Mouse (Mus musculus) intestine, embryonic 15.5 days (tissue): Measurements from ENCODE around the gene Igsf21. TPM values are rescaled to one million over a fixed set of nuclear protein-coding genes. Genes with fewer than 3 reads are reported as not detected.

Source experiments
- ATAC-seq: fragments of 200-750 bp; cut with Nextera tagmentation; 2 replicates; pipeline ENCODE4 v1.8.0; 2017; ENCODE audit warnings: moderate TSS enrichment, moderate library complexity
- H3K27ac ChIP-seq: fragments of 300-500 bp; sonication (generic); 2 replicates; pipeline ENCODE4 v1.5.1; 2015; ENCODE audit warnings: mild to moderate bottlenecking, inconsistent platforms
- H3K27me3 ChIP-seq: fragments of 300-500 bp; sonication (generic); replicated peaks from 2 replicates; pipeline ENCODE4 v1.6.1; 2015; ENCODE audit warnings: inconsistent platforms
- H3K36me3 ChIP-seq: fragments of 300-500 bp; sonication (generic); 2 replicates; pipeline ENCODE4 v1.6.1; 2015; ENCODE audit warnings: inconsistent platforms
- H3K4me1 ChIP-seq: fragments of 300-500 bp; sonication (generic); replicated peaks from 2 replicates; pipeline ENCODE4 v1.6.1; 2015; ENCODE audit warnings: inconsistent platforms
- H3K4me2 ChIP-seq: fragments of 300-500 bp; sonication (generic); replicated peaks from 2 replicates; pipeline ENCODE4 v1.6.1; 2015; ENCODE audit warnings: mild to moderate bottlenecking, inconsistent platforms
- H3K4me3 ChIP-seq: fragments of 300-500 bp; sonication (generic); replicated peaks from 2 replicates; pipeline ENCODE4 v1.5.1; 2015; ENCODE audit warnings: inconsistent platforms
- H3K9ac ChIP-seq: fragments of 300-500 bp; sonication (generic); 2 replicates; pipeline ENCODE4 v1.6.1; 2015; ENCODE audit warnings: inconsistent platforms
- H3K9me3 ChIP-seq: fragments of 300-500 bp; sonication (generic); 2 replicates; pipeline ENCODE4 v1.6.1; 2016; ENCODE audit warnings: inconsistent platforms
- WGBS: fragments of 180-500 bp; shearing (Covaris S2); methylation state at CpG from one replicate; pipeline ENCODE4 v1.1.7; 2015; 5-methylcytosine and 5-hydroxymethylcytosine counted together
- polyA plus RNA-seq: library from polyadenylated mRNA; unstranded; fragments of >200 nt; fragmentation: Nextera tagmentation; extraction: Ambion mirVana; gene quantifications from 2 replicates; pipeline ENCODE4 v1.2.1, GENCODE M21; 2015

Igsf21 gene
- polyA plus RNA-seq, 1 experiment from 2014 or later, result 1.3 TPM

GRCm38 (mm10) chr4:140100141-140100540 lies 146.4 kb downstream of the Igsf21 start:
- Histone ChIP-seq H3K4me3 (no peak overlapping the region), H3K9me3 (no peaks in the 10 kb centered on the region), H3K4me2 (no peak overlapping the region), H3K4me1 (0 out of 2 replicates have a peak, but pooled peaks cover 6% of the 10 kb centered on the region), H3K27me3 (peaks cover 14% of the 10 kb centered on the region), H3K36me3 (no peaks in the 10 kb centered on the region), H3K27ac (no peak overlapping the region), H3K9ac (no peak overlapping the region)
- ATAC-seq, result no peak
- 79% methylated on average over 1 of the region's 1 CpGs for WGBS

- ATAC-seq, result no peak
- no peak overlapping the region for H3K4me3 ChIP-seq
- no peak overlapping the region for H3K4me2 ChIP-seq
- H3K4me1 ChIP-seq, result no peaks in the 10 kb centered on the region
- H3K9me3 ChIP-seq, result no peaks in the 10 kb centered on the region
- no peak overlapping the region for H3K27ac ChIP-seq
- H3K27me3 ChIP-seq, result no peaks in the 10 kb centered on the region
- no peaks in the 10 kb centered on the region for H3K36me3 ChIP-seq
- 75% methylated on average over 2 of the region's 2 CpGs for WGBS
- no peak overlapping the region for H3K9ac ChIP-seq
Observed at GRCm38 (mm10) chr4:140096283-140096682, 150.3 kb downstream of the Igsf21 start.

- H3K9me3 ChIP-seq, result no peaks in the 10 kb centered on the region
- no peak overlapping the region for H3K4me3 ChIP-seq
- no peak overlapping the region for H3K27ac ChIP-seq
- H3K4me2 ChIP-seq, result no peak overlapping the region
- no peaks in the 10 kb centered on the region for H3K4me1 ChIP-seq
- 40% methylated on average over 2 of the region's 2 CpGs for WGBS
- H3K9ac ChIP-seq, result no peak overlapping the region
- no peaks in the 10 kb centered on the region for H3K27me3 ChIP-seq
- H3K36me3 ChIP-seq, result no peaks in the 10 kb centered on the region
- no peak for ATAC-seq
Observed at GRCm38 (mm10) chr4:140094835-140095234, 151.7 kb downstream of the Igsf21 start.

- Histone ChIP-seq H3K27ac (no peak overlapping the region), H3K9ac (no peak overlapping the region), H3K36me3 (no peaks in the 10 kb centered on the region), H3K4me1 (no peaks in the 10 kb centered on the region), H3K9me3 (no peaks in the 10 kb centered on the region), H3K27me3 (no peaks in the 10 kb centered on the region), H3K4me2 (no peak overlapping the region), H3K4me3 (no peak overlapping the region)
- ATAC-seq, result no peak
- 64% methylated on average over 11 of the region's 11 CpGs for WGBS
Observed at GRCm38 (mm10) chr4:140092367-140092766, 154.2 kb downstream of the Igsf21 start.

GRCm38 (mm10) chr4:140091693-140092092 lies 154.9 kb downstream of the Igsf21 start:
- Histone ChIP-seq H3K9ac (no peak overlapping the region), H3K36me3 (no peaks in the 10 kb centered on the region), H3K4me3 (no peak overlapping the region), H3K27ac (no peak overlapping the region), H3K27me3 (no peaks in the 10 kb centered on the region), H3K4me1 (no peaks in the 10 kb centered on the region), H3K4me2 (no peak overlapping the region), H3K9me3 (no peaks in the 10 kb centered on the region)
- ATAC-seq, result no peak
- 65% methylated on average over 3 of the region's 3 CpGs for WGBS

GRCm38 (mm10) chr4:140089676-140090075 lies 156.9 kb downstream of the Igsf21 start:
- WGBS, result 91% methylated on average over 4 of the region's 4 CpGs
- H3K4me1 ChIP-seq, result no peaks in the 10 kb centered on the region
- H3K9me3 ChIP-seq, result no peaks in the 10 kb centered on the region
- H3K36me3 ChIP-seq, result no peaks in the 10 kb centered on the region
- H3K4me2 ChIP-seq, result no peak overlapping the region
- no peak for ATAC-seq
- no peak overlapping the region for H3K9ac ChIP-seq
- no peak overlapping the region for H3K4me3 ChIP-seq
- no peaks in the 10 kb centered on the region for H3K27me3 ChIP-seq
- H3K27ac ChIP-seq, result no peak overlapping the region

GRCm38 (mm10) chr4:140088711-140089440 lies 157.7 kb downstream of the Igsf21 start:
- no peaks in the 10 kb centered on the region for H3K27me3 ChIP-seq
- no peak overlapping the region for H3K4me2 ChIP-seq
- no peaks in the 10 kb centered on the region for H3K4me1 ChIP-seq
- 77% methylated on average over 12 of the region's 12 CpGs for WGBS
- H3K9ac ChIP-seq, result no peak overlapping the region
- ATAC-seq, result no peak
- no peak overlapping the region for H3K27ac ChIP-seq
- no peaks in the 10 kb centered on the region for H3K9me3 ChIP-seq
- H3K36me3 ChIP-seq, result no peaks in the 10 kb centered on the region
- no peak overlapping the region for H3K4me3 ChIP-seq

DNA sequence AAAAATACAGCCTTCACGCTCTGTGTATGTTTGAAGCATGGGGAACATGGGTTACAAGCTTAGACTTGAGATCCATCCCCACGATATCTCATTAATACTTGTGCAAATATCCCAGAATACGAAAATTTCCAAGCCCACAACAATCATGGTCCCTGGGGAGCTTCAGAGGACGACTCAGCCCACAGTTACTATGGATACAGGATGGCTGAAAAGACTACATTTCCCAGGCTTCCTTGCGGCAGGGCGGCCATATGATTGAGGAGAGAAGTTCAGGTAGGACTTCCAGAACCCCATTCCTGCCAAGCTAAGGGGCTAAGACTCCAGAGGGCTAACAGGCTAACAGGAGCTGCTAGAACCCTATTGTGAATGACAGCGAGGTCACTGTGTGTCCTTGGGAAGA lies 160.4 kb downstream of the Igsf21 start:
- ATAC-seq, result no peak
- H3K36me3 ChIP-seq, result no peaks in the 10 kb centered on the region
- no peaks in the 10 kb centered on the region for H3K4me1 ChIP-seq
- no peak overlapping the region for H3K4me2 ChIP-seq
- H3K9ac ChIP-seq, result no peak overlapping the region
- H3K27ac ChIP-seq, result no peak overlapping the region
- H3K27me3 ChIP-seq, result no peaks in the 10 kb centered on the region
- 62% methylated on average over 7 of the region's 7 CpGs for WGBS
- no peaks in the 10 kb centered on the region for H3K9me3 ChIP-seq
- H3K4me3 ChIP-seq, result no peak overlapping the region

- Histone ChIP-seq H3K27ac (no peak overlapping the region), H3K4me2 (no peak overlapping the region), H3K4me3 (no peak overlapping the region), H3K9ac (no peak overlapping the region), H3K36me3 (no peaks in the 10 kb centered on the region), H3K9me3 (no peaks in the 10 kb centered on the region), H3K4me1 (no peaks in the 10 kb centered on the region), H3K27me3 (no peaks in the 10 kb centered on the region)
- ATAC-seq, result peak; percentile 39; the same call in 1 of the 2 replicates
- WGBS, result 36% methylated on average over 11 of the region's 11 CpGs
Observed at GRCm38 (mm10) chr4:140084521-140085011, 162.0 kb downstream of the Igsf21 start.

DNA sequence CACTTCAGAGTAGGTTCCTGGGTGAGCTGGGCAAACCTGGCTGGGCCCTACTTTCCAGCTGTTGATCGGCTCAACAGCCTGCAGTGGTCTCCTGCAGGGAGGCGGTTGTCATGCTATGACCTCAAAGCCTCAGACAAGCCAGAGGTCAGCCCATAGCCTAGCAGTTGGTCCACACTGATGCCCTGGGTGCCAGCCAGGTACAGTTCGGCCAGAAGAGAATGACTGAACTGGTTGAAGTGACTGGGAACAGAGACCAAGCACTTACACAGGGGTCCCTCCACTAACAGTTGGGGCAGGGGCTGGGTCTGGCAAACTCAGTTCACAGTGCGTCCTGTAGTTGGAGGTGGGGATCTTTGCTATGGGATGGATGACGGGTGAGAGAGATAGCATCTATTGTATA lies 162.5 kb downstream of the Igsf21 start:
- Histone ChIP-seq H3K27ac (no peak overlapping the region), H3K27me3 (no peaks in the 10 kb centered on the region), H3K9ac (no peak overlapping the region), H3K9me3 (no peaks in the 10 kb centered on the region), H3K4me3 (no peak overlapping the region), H3K4me2 (no peak overlapping the region), H3K4me1 (0 out of 2 replicates have a peak, but pooled peaks cover 2% of the 10 kb centered on the region), H3K36me3 (no peaks in the 10 kb centered on the region)
- ATAC-seq, result no peak
- 75% methylated on average over 5 of the region's 5 CpGs for WGBS

DNA sequence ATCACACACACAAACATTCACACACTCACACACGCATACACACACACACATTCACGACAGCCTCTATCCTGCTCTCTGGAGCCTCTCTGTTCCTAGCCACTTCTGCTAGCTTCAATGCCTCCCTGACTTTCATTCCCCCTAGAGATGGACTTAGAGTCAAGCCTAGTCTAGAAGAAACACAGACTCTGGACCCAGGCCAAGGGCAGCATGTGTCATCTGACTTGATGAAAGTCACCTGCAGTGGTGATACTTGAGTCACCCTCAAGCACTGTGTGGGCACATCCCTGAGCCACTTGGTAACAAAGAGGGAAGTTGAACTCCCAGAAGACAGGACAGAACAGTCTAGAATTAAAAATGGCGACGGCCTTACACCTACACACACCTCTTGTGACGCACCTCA lies 168.2 kb downstream of the Igsf21 start:
- H3K27me3 ChIP-seq, result no peaks in the 10 kb centered on the region
- H3K4me2 ChIP-seq, result no peak overlapping the region
- no peaks in the 10 kb centered on the region for H3K36me3 ChIP-seq
- peaks cover 7% of the 10 kb centered on the region for H3K4me1 ChIP-seq
- H3K4me3 ChIP-seq, result no peak overlapping the region
- 78% methylated on average over 5 of the region's 5 CpGs for WGBS
- no peak for ATAC-seq
- no peak overlapping the region for H3K27ac ChIP-seq
- no peak overlapping the region for H3K9ac ChIP-seq
- H3K9me3 ChIP-seq, result no peaks in the 10 kb centered on the region

DNA sequence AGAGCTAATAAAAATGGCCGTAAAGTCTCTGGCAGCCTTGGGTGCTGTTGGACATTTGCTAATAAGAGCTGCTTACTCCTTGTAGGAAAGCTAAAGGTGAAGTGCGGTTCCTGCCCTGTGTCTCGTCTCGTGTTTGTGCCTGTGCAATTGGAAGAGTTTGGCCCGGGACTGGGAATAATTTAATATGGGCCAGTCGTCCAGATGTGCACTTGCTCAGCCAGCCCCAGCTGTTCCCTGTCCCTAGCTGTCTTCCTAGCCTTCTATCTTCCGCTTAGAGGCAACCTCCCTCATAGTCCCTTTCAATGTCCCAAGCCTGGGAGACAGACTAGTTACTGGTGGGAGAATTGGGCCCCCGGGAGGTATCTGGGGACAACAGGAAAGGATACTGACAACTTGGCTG lies 169.0 kb downstream of the Igsf21 start:
- H3K9ac ChIP-seq, result no peak overlapping the region
- H3K27ac ChIP-seq, result no peak overlapping the region
- no peaks in the 10 kb centered on the region for H3K36me3 ChIP-seq
- no peaks in the 10 kb centered on the region for H3K9me3 ChIP-seq
- no peak overlapping the region for H3K4me2 ChIP-seq
- H3K4me1 ChIP-seq, result peaks cover 7% of the 10 kb centered on the region
- ATAC-seq, result no peak
- H3K27me3 ChIP-seq, result peaks cover 2% of the 10 kb centered on the region; the same call in 1 of the 2 replicates
- 64% methylated on average over 8 of the region's 8 CpGs for WGBS
- no peak overlapping the region for H3K4me3 ChIP-seq
